Mouse (Mus musculus): ENCODE results near the gene Arpc5.

GRCm38 (mm10) chr1:152799897-152800296 is 33.6 kb downstream of the Arpc5 start, which contains the start of gene Ncf2:
- TF ChIP-seq POLR2A (IDR thresholded peaks at IDR 0.05; ENCODE audit: control insufficient read depth, extremely low read depth, insufficient read depth, low read length, poor library complexity) (no peak), CTCF (IDR thresholded peaks at IDR 0.05; ENCODE audit: borderline replicate concordance, control insufficient read depth, extremely low read depth, insufficient read depth, low read length, poor library complexity) (no peak)

Measured in thymus, adult 2 months (tissue).